Mouse (Mus musculus): ENCODE measurements around the gene Copz2. TPM values are rescaled to one million over a fixed set of nuclear protein-coding genes. Genes with fewer than 3 reads are reported as not detected.

The Copz2 gene
- total RNA-seq, 2 experiments from 2014 or later, result 4.5 to 5.0 TPM

- intact Hi-C loops (cut with DNase I), result no loop called here
- DNase-seq (ENCODE audit: low spot score in 2 of 2), result no peak
These were observed 43.7 kb downstream of the Copz2 start for GRCm38 (mm10) chr11:96893203-96893842.

GRCm38 (mm10) chr11:96895886-96896285 is 46.2 kb downstream of the Copz2 start:
- intact Hi-C loops (cut with DNase I), result no loop called here
- no peak for DNase-seq (ENCODE audit: low spot score in 2 of 2)

GRCm38 (mm10) chr11:96899449-96900306 is 50.0 kb downstream of the Copz2 start:
- intact Hi-C loops (cut with DNase I), result no loop called here
- DNase-seq (ENCODE audit: low spot score in 2 of 2), result no peak

GRCm38 (mm10) chr11:96901332-96901731 is 51.7 kb downstream of the Copz2 start:
- DNase-seq (ENCODE audit: low spot score in 2 of 2), result no peak
- intact Hi-C loops (cut with DNase I), result no loop called here

GRCm38 (mm10) chr11:96902639-96903635 is 53.3 kb downstream of the Copz2 start:
- DNase-seq (ENCODE audit: low spot score in 2 of 2), result no peak
- intact Hi-C loops (cut with DNase I), result loop anchor here (2.0 kb wide), 1 partner anchor 30 kb away; no protein-coding TSS in a partner anchor

- no peak for DNase-seq (ENCODE audit: low spot score in 2 of 2)
- intact Hi-C loops (cut with DNase I), result no loop called here
These were observed 56.9 kb downstream of the Copz2 start for GRCm38 (mm10) chr11:96906431-96907161.

- intact Hi-C loops (cut with DNase I), result no loop called here
These were observed 58.9 kb downstream of the Copz2 start for GRCm38 (mm10) chr11:96908594-96908993.

GRCm38 (mm10) chr11:96910003-96910402 is 60.3 kb downstream of the Copz2 start:
- peak; percentile 76 to 79 for DNase-seq (ENCODE audit: low spot score in 2 of 2)
- intact Hi-C loops (cut with DNase I), result no loop called here

More at GRCm38 (mm10) chr11:96908594-96908993, 58.9 kb downstream of the Copz2 start:
- DNase-seq (ENCODE audit: low spot score in 2 of 2), result no peak

Small RNAs within 50 kb of the gene (microRNA-seq; reads per million reads assigned to microRNA genes)
- 16.7 reads per million, percentile 37 among the genes with 10 or more reads in this experiment for gene Mir152

Other genes with a start within 250 kb of the Copz2 start
- 10 to 100 TPM; 40.4 to 49.0 TPM for gene Snx11, start 72.3 kb upstream of the Copz2 start, total RNA-seq (2021)
- 10 to 100 TPM; 40.8 to 46.9 TPM for gene Cbx1, start 60.7 kb upstream of the Copz2 start, total RNA-seq (2021)
- gene Nfe2l1, start 19.9 kb upstream of the Copz2 start, total RNA-seq (2021), result 100 to 1,000 TPM; 262 to 282 TPM
- gene Cdk5rap3, start 66.6 kb downstream of the Copz2 start, total RNA-seq (2021), result 10 to 100 TPM; 30.3 to 31.5 TPM
- not detected for gene Prr15l, start 78.2 kb downstream of the Copz2 start, total RNA-seq (2021)
- 10 to 100 TPM; 36.1 to 43.1 TPM for gene Pnpo, start 94.1 kb downstream of the Copz2 start, total RNA-seq (2021)
- gene Sp2, start 133.1 kb downstream of the Copz2 start, total RNA-seq (2021), result 10 to 100 TPM; 13.1 to 14.5 TPM
- 1 to 10 TPM; 2.2 to 2.5 TPM for gene Sp6, start 163.5 kb downstream of the Copz2 start, total RNA-seq (2021)
- 1 to 10 TPM; 3.7 to 3.9 TPM for gene Scrn2, start 180.1 kb downstream of the Copz2 start, total RNA-seq (2021)
- gene Lrrc46, start 191.5 kb downstream of the Copz2 start, total RNA-seq (2021), result under 1 TPM; 0.32 to 0.59 TPM
- gene Mrpl10, start 191.7 kb downstream of the Copz2 start, total RNA-seq (2021), result 10 to 100 TPM; 63.5 to 80.0 TPM
- 10 to 100 TPM; 11.9 to 13.3 TPM for gene Osbpl7, start 200.8 kb downstream of the Copz2 start, total RNA-seq (2021)